Mouse (Mus musculus): ENCODE measurements around the gene Trpm5.

Trpm5 gene

GRCm38 (mm10) chr7:143105258-143105897 is 10.9 kb upstream of the Trpm5 start:
- peak; percentile 68 for DNase-seq

- DNase-seq: no peak
Observed at GRCm38 (mm10) chr7:143100759-143101158, 6.3 kb upstream of the Trpm5 start.

GRCm38 (mm10) chr7:143095554-143095907 is 1.1 kb upstream of the Trpm5 start:
- DNase-seq: no peak

GRCm38 (mm10) chr7:143093847-143094246 is 595 bp downstream of the Trpm5 start:
- DNase-seq: no peak

- DNase-seq: peak; percentile 50
Observed at GRCm38 (mm10) chr7:143087070-143087579, 7.3 kb downstream of the Trpm5 start.

GRCm38 (mm10) chr7:143086366-143086765 is 8.1 kb downstream of the Trpm5 start:
- peak; percentile 40 for DNase-seq

GRCm38 (mm10) chr7:143083708-143084107 is 10.7 kb downstream of the Trpm5 start:
- DNase-seq: no peak

- DNase-seq: no peak
Observed at GRCm38 (mm10) chr7:143082024-143082423, 12.4 kb downstream of the Trpm5 start.

GRCm38 (mm10) chr7:143077351-143077750 is 17.1 kb downstream of the Trpm5 start:
- no peak for DNase-seq

- DNase-seq: no peak
Observed at GRCm38 (mm10) chr7:143075394-143075793, 19.0 kb downstream of the Trpm5 start.

GRCm38 (mm10) chr7:143073086-143073485 is 21.4 kb downstream of the Trpm5 start:
- no peak for DNase-seq

- no peak for DNase-seq
Observed at GRCm38 (mm10) chr7:143072605-143073004, 21.8 kb downstream of the Trpm5 start.

- no peak for DNase-seq
Observed at GRCm38 (mm10) chr7:143070506-143071070, 23.9 kb downstream of the Trpm5 start.

- DNase-seq: no peak
Observed at GRCm38 (mm10) chr7:143069751-143070400, 24.6 kb downstream of the Trpm5 start.

GRCm38 (mm10) chr7:143068882-143069591 is 25.4 kb downstream of the Trpm5 start, which contains the start of gene Tssc4:
Gene Tssc4, plus strand, starts transcription at chr7:143069249.
- peak; percentile 99 for DNase-seq

GRCm38 (mm10) chr7:143068316-143068881 is 26.0 kb downstream of the Trpm5 start:
- DNase-seq: no peak

- no peak for DNase-seq
Observed at GRCm38 (mm10) chr7:143067897-143068296, 26.5 kb downstream of the Trpm5 start.

- no peak for DNase-seq
Observed at GRCm38 (mm10) chr7:143067469-143067868, 27.0 kb downstream of the Trpm5 start.

- DNase-seq: no peak
Observed at GRCm38 (mm10) chr7:143065692-143066091, 28.8 kb downstream of the Trpm5 start.

- no peak for DNase-seq
Observed at GRCm38 (mm10) chr7:143064226-143064625, 30.2 kb downstream of the Trpm5 start.

GRCm38 (mm10) chr7:143062704-143063103 is 31.7 kb downstream of the Trpm5 start:
- no peak for DNase-seq

- DNase-seq: no peak
Observed at GRCm38 (mm10) chr7:143059202-143059870, 35.1 kb downstream of the Trpm5 start.
